Mouse (Mus musculus): ENCODE measurements at regions not wholly inside any gene's neighbourhood (a gene's known extent, or its start where the extent isn't known, plus 50 kb on each side); places are given as distances from the start of the nearest gene placed in this dataset.

DNA sequence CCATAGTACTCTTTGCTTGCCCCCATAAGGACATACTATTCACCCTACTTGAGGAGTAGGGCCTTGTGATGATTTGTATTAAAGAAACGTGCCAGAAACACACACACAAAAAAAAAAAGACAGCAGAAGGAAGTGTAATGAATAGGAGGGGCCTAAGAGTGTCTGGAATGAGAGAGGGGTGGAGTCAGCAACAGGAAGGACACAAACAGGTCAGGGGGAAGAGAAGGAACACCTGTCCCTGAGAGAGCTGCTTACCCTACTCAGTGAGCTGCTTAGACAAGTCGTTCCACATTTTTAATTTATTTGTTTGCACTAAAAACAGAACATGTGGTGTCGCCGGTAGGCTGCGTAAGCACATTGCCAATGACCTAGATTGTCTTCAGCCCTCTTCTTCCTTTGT lies 642.2 kb upstream of the Cited2 start:
- TF ChIP-seq CTCF (conservative IDR thresholded peaks at IDR 0.05; ENCODE audit: insufficient read depth, insufficient read length, low read depth, low read length) (no peak), POLR2A (IDR thresholded peaks at IDR 0.05; ENCODE audit: low read depth, low read length) (no peak)

All from kidney, adult 2 months (tissue).